Mouse (Mus musculus): Measurements from ENCODE around the gene Akr1e1. TPM values are rescaled to one million over a fixed set of nuclear protein-coding genes. Genes with fewer than 3 reads are reported as not detected.
A peak's percentile ranks its signal among the peaks of the same experiment; 100 is the strongest.

Gene Akr1e1
- polyA plus RNA-seq (2015; fragmentation: Nextera tagmentation; extraction: Ambion mirVana), result 21.3 and 24.7 TPM in 2 replicates

- no peaks in the 10 kb centered on the region for H3K4me1 ChIP-seq (ENCODE audit: insufficient read depth)
- H3K27ac ChIP-seq (ENCODE audit: low read depth), result peak within 1 kb of the TSS; percentile 82
- no peaks in the 10 kb centered on the region for H3K27me3 ChIP-seq (ENCODE audit: insufficient read depth, low read length)
- no peaks in the 10 kb centered on the region for H3K36me3 ChIP-seq (replicated peaks; ENCODE audit: insufficient read depth, low read length)
- peak; percentile 100 for ATAC-seq
- peak within 1 kb of the TSS; percentile 68 for H3K9ac ChIP-seq (replicated peaks)
- peak within 1 kb of the TSS; percentile 61 for H3K4me3 ChIP-seq (ENCODE audit: low read depth, low read length)
- no peak for TF ChIP-seq CTCF (IDR thresholded peaks at IDR 0.05; ENCODE audit: low read depth)
- TF ChIP-seq EP300 (IDR thresholded peaks at IDR 0.05; ENCODE audit: low read depth), result 0 out of 2 replicates have a peak, but pooled peaks have one; percentile 37
- H3K4me2 ChIP-seq (ENCODE audit: low read depth, low read length), result peak within 1 kb of the TSS; percentile 69
- H3K9me3 ChIP-seq (ENCODE audit: low read length), result no peaks in the 10 kb centered on the region
- peak; percentile 75 for DNase-seq
- WGBS (ENCODE audit: insufficient replicate concordance), result 7% methylated on average over 10 of the region's 10 CpGs
These were observed at the start of gene Akr1e1 for GRCm38 (mm10) chr13:4608961-4609409. Akr1e1 (minus strand) TSS chr13:4609174.

DNA sequence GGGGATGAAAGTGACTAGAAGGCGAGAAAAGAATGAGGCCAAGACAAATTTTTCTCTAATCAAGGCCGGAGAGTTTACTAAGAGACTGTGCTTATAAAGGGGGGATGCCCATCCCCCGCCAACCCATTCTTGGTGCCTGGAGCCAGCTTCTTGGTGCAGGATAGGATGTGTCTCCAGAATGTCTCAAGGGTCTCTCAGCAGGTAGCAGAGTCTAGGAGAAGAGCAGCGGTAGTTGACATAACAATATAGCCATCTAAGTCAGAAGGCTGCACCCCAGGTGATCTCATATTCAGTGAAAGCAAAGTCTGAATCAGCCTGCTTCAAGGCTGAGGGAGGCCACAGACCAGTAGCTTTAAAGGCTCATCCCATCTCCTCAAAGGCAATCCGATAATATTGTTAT, 49.4 kb upstream of the Akr1e1 start:
- Histone ChIP-seq H3K9me3 (ENCODE audit: low read length) (no peaks in the 10 kb centered on the region), H3K4me2 (ENCODE audit: low read depth, low read length) (no peak overlapping the region), H3K36me3 (replicated peaks; ENCODE audit: insufficient read depth, low read length) (no peaks in the 10 kb centered on the region), H3K27ac (ENCODE audit: low read depth) (no peak overlapping the region), H3K4me1 (ENCODE audit: insufficient read depth) (no peaks in the 10 kb centered on the region), H3K27me3 (ENCODE audit: insufficient read depth, low read length) (no peaks in the 10 kb centered on the region), H3K9ac (replicated peaks) (no peak overlapping the region), H3K4me3 (ENCODE audit: low read depth, low read length) (no peak overlapping the region)
- 79% methylated on average over 5 of the region's 5 CpGs for WGBS (ENCODE audit: insufficient replicate concordance)
- no peak for ATAC-seq
- TF ChIP-seq CTCF (IDR thresholded peaks at IDR 0.05; ENCODE audit: low read depth), result no peak
- TF ChIP-seq EP300 (IDR thresholded peaks at IDR 0.05; ENCODE audit: low read depth), result no peak
- DNase-seq, result no peak

- H3K4me3 ChIP-seq (ENCODE audit: low read depth, low read length), result no peak overlapping the region
- TF ChIP-seq EP300 (IDR thresholded peaks at IDR 0.05; ENCODE audit: low read depth), result no peak
- no peak for TF ChIP-seq CTCF (IDR thresholded peaks at IDR 0.05; ENCODE audit: low read depth)
- H3K9ac ChIP-seq (replicated peaks), result no peak overlapping the region
- WGBS (ENCODE audit: insufficient replicate concordance), result 79% methylated on average over 16 of the region's 16 CpGs
- no peaks in the 10 kb centered on the region for H3K9me3 ChIP-seq (ENCODE audit: low read length)
- H3K36me3 ChIP-seq (replicated peaks; ENCODE audit: insufficient read depth, low read length), result no peaks in the 10 kb centered on the region
- H3K27me3 ChIP-seq (ENCODE audit: insufficient read depth, low read length), result no peaks in the 10 kb centered on the region
- no peaks in the 10 kb centered on the region for H3K4me1 ChIP-seq (ENCODE audit: insufficient read depth)
- DNase-seq (no peak), ATAC-seq (no peak)
- H3K4me2 ChIP-seq (ENCODE audit: low read depth, low read length), result no peak overlapping the region
- H3K27ac ChIP-seq (ENCODE audit: low read depth), result no peak overlapping the region
These were observed 47.5 kb upstream of the Akr1e1 start for GRCm38 (mm10) chr13:4656277-4657146.

DNA sequence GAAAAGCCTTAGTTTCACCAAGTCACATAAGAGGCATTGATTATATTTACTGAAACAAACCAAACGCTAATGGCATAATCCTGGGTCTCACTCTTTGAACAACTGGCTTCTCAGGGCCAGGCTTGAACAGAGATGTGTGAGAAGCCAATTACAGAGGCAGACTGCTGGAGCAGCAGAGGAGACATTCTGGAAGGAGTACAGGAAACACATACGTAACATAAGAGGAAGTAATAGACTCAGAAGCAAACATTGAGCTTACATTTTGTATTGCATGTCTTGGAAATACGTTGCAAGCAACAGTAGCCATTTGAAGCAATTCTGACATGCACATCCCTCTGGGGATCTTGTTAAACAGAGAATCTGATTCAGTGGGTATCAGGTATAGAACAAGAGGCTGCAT, 41.2 kb upstream of the Akr1e1 start:
- Histone ChIP-seq H3K4me3 (ENCODE audit: low read depth, low read length) (no peak overlapping the region), H3K27ac (ENCODE audit: low read depth) (no peak overlapping the region), H3K4me2 (ENCODE audit: low read depth, low read length) (no peak overlapping the region), H3K9me3 (ENCODE audit: low read length) (no peaks in the 10 kb centered on the region), H3K27me3 (ENCODE audit: insufficient read depth, low read length) (no peaks in the 10 kb centered on the region), H3K9ac (replicated peaks) (no peak overlapping the region), H3K36me3 (replicated peaks; ENCODE audit: insufficient read depth, low read length) (no peaks in the 10 kb centered on the region), H3K4me1 (ENCODE audit: insufficient read depth) (no peaks in the 10 kb centered on the region)
- no peak for TF ChIP-seq CTCF (IDR thresholded peaks at IDR 0.05; ENCODE audit: low read depth)
- TF ChIP-seq EP300 (IDR thresholded peaks at IDR 0.05; ENCODE audit: low read depth), result no peak
- ATAC-seq, result no peak
- WGBS (ENCODE audit: insufficient replicate concordance), result 42% methylated on average over 3 of the region's 3 CpGs
- no peak for DNase-seq

- Histone ChIP-seq H3K4me3 (ENCODE audit: low read depth, low read length) (no peak overlapping the region), H3K9ac (replicated peaks) (no peak overlapping the region), H3K4me1 (ENCODE audit: insufficient read depth) (no peaks in the 10 kb centered on the region), H3K9me3 (ENCODE audit: low read length) (no peaks in the 10 kb centered on the region), H3K27me3 (ENCODE audit: insufficient read depth, low read length) (no peaks in the 10 kb centered on the region), H3K36me3 (replicated peaks; ENCODE audit: insufficient read depth, low read length) (no peaks in the 10 kb centered on the region), H3K4me2 (ENCODE audit: low read depth, low read length) (no peak overlapping the region), H3K27ac (ENCODE audit: low read depth) (no peak overlapping the region)
- TF ChIP-seq CTCF (IDR thresholded peaks at IDR 0.05; ENCODE audit: low read depth) (no peak), EP300 (IDR thresholded peaks at IDR 0.05; ENCODE audit: low read depth) (no peak)
- 75% methylated on average over 3 of the region's 3 CpGs for WGBS (ENCODE audit: insufficient replicate concordance)
- DNase-seq (no peak), ATAC-seq (no peak)
These were observed 36.3 kb upstream of the Akr1e1 start for GRCm38 (mm10) chr13:4645248-4645647.

GRCm38 (mm10) chr13:4610902-4611301, 1.9 kb upstream of the Akr1e1 start:
- no peak overlapping the region for H3K9ac ChIP-seq (replicated peaks)
- ATAC-seq (no peak), DNase-seq (no peak)
- H3K27me3 ChIP-seq (ENCODE audit: insufficient read depth, low read length), result no peaks in the 10 kb centered on the region
- H3K4me2 ChIP-seq (ENCODE audit: low read depth, low read length), result no peak overlapping the region
- H3K36me3 ChIP-seq (replicated peaks; ENCODE audit: insufficient read depth, low read length), result no peaks in the 10 kb centered on the region
- no peak for TF ChIP-seq EP300 (IDR thresholded peaks at IDR 0.05; ENCODE audit: low read depth)
- peak; percentile 27; the same call in 1 of the 2 replicates for TF ChIP-seq CTCF (IDR thresholded peaks at IDR 0.05; ENCODE audit: low read depth)
- no peaks in the 10 kb centered on the region for H3K9me3 ChIP-seq (ENCODE audit: low read length)
- no peaks in the 10 kb centered on the region for H3K4me1 ChIP-seq (ENCODE audit: insufficient read depth)
- no peak overlapping the region for H3K4me3 ChIP-seq (ENCODE audit: low read depth, low read length)
- no peak overlapping the region for H3K27ac ChIP-seq (ENCODE audit: low read depth)

All from liver, postnatal 0 days (tissue).